Mouse (Mus musculus) C2C12 (cell line): ENCODE measurements around the gene Abca1.

Source experiments
- CTCF ChIP-seq: IDR thresholded peaks from one replicate; pipeline ENCODE4 v1.5.1; 2011; ENCODE audit not compliant: control insufficient read depth, insufficient read depth, insufficient read length
- FOSL1 ChIP-seq: IDR thresholded peaks from one replicate; pipeline ENCODE4 v1.8.0; 2011; ENCODE audit warnings: mild to moderate bottlenecking, low read length; ENCODE audit not compliant: poor library complexity, insufficient read depth, severe bottlenecking

- no peak for TF ChIP-seq CTCF
- TF ChIP-seq FOSL1 = no peak
Measured at GRCm38 (mm10) chr4:53186573-53186972, 26.9 kb upstream of the Abca1 start.
